10 mouse cellular contexts compared by ENCODE assay signal in genomic region chr15:62139192-62139591, GRCm38 (mm10).
A peak's percentile ranks its signal among the peaks of the same experiment; 100 is the strongest.
DNase-seq lines count a peak whose midpoint lies in the region; ATAC-seq and TF ChIP-seq lines count a peak whose summit lies in the region.
"Had no signal": no experiment of that assay in that cellular context is flagged by ENCODE, and none has a peak within 500 bp of the region (broad histone marks: within the 10 kb centered on the region; RNA-seq: fewer than 3 reads in every experiment).

No protein-coding gene starts in this region.

- H3K9me3 ChIP-seq in heart, embryonic 16.5 days (replicated peaks; ENCODE audit: control insufficient read depth, low read length): no peaks in the 10 kb centered on the region
- H3K9me3 ChIP-seq in liver, postnatal 0 days (ENCODE audit: low read length): no peaks in the 10 kb centered on the region

- TF ChIP-seq EP300 in liver, postnatal 0 days (IDR thresholded peaks at IDR 0.05; ENCODE audit: low read depth): no peak

- 0 out of 2 replicates have a peak, but pooled peaks have one; percentile 67 for ATAC-seq in heart, embryonic 16.5 days (replicated peaks; ENCODE audit: extremely low read depth, insufficient read depth, low FRiP score)
- ATAC-seq in liver, postnatal 0 days: no peak

- no peaks in the 10 kb centered on the region for H3K36me3 ChIP-seq in heart, embryonic 16.5 days (ENCODE audit: control insufficient read depth, insufficient read depth)
- peaks cover 3% of the 10 kb centered on the region; the same call in 1 of the 2 replicates for H3K36me3 ChIP-seq in liver, postnatal 0 days (replicated peaks; ENCODE audit: insufficient read depth, low read length)

- intact Hi-C loops in left cerebral cortex, postnatal 25 days (cut with DNase I): no loop called here

- H3K4me1 ChIP-seq in heart, embryonic 16.5 days (ENCODE audit: control insufficient read depth, insufficient read depth, low read length): no peaks in the 10 kb centered on the region
- peaks cover 3% of the 10 kb centered on the region for H3K4me1 ChIP-seq in liver, postnatal 0 days (ENCODE audit: insufficient read depth)

- H3K4me3 ChIP-seq in heart, embryonic 16.5 days (ENCODE audit: low read length): no peak overlapping the region
- H3K4me3 ChIP-seq in liver, postnatal 0 days (ENCODE audit: low read depth, low read length): no peak overlapping the region

- no peak overlapping the region for H3K4me2 ChIP-seq in heart, embryonic 16.5 days (ENCODE audit: low read depth, low read length)
- no peak overlapping the region for H3K4me2 ChIP-seq in liver, postnatal 0 days (ENCODE audit: low read depth, low read length)

- WGBS in heart, embryonic 16.5 days: 49% methylated on average over 5 of the region's 5 CpGs
- WGBS in liver, postnatal 0 days (ENCODE audit: insufficient replicate concordance): 67% methylated on average over 5 of the region's 5 CpGs

- peak overlapping the region; percentile 40; the same call in 1 of the 2 replicates for H3K27ac ChIP-seq in heart, embryonic 16.5 days (ENCODE audit: low read length)
- H3K27ac ChIP-seq in liver, postnatal 0 days (ENCODE audit: low read depth): 0 out of 2 replicates have a peak overlapping the region, but pooled peaks have one; percentile 0

- H3K9ac ChIP-seq in heart, embryonic 16.5 days (ENCODE audit: low read length): peak overlapping the region; percentile 26; the same call in 1 of the 2 replicates
- no peak overlapping the region for H3K9ac ChIP-seq in liver, postnatal 0 days (replicated peaks)

- peak; percentile 34 for DNase-seq in adrenal gland, adult 8-10 months
- no peak for DNase-seq in adrenal gland, adult 18-20 months (ENCODE audit: low spot score in 2 of 2)
- peak; percentile 24 for DNase-seq in adrenal gland, postnatal 14 days
- no peak for DNase-seq in liver, postnatal 0 days
- DNase-seq in left cerebral cortex, postnatal 25 days (ENCODE audit: low spot score in 2 of 2): no peak
- DNase-seq in frontal cortex, postnatal 10 days (ENCODE audit: low spot score in 2 of 2): no peak
- DNase-seq in ovary, postnatal 36 days (ENCODE audit: low spot score): no peak
- DNase-seq: cerebellum, adult 9-10 months; retina, postnatal 1 day had no signal

- no peak for TF ChIP-seq CTCF in liver, postnatal 0 days (IDR thresholded peaks at IDR 0.05; ENCODE audit: low read depth)

- H3K27me3 ChIP-seq in heart, embryonic 16.5 days (ENCODE audit: control insufficient read depth, insufficient read depth, low read length): no peaks in the 10 kb centered on the region
- no peaks in the 10 kb centered on the region for H3K27me3 ChIP-seq in liver, postnatal 0 days (ENCODE audit: insufficient read depth, low read length)

Comparison
In these comparisons a context has a peak if more than half of its experiments do, and no peak if none do; other contexts are left out.
1. DNase-seq: peak in adrenal gland, adult 8-10 months (single experiment) and adrenal gland, postnatal 14 days (single experiment); none in adrenal gland, adult 18-20 months (0 of 2), liver, postnatal 0 days (single experiment), left cerebral cortex, postnatal 25 days (0 of 2), frontal cortex, postnatal 10 days (0 of 2) and ovary, postnatal 36 days (single experiment).